8 mouse cellular contexts compared by ENCODE assay signal in the genomic region with DNA sequence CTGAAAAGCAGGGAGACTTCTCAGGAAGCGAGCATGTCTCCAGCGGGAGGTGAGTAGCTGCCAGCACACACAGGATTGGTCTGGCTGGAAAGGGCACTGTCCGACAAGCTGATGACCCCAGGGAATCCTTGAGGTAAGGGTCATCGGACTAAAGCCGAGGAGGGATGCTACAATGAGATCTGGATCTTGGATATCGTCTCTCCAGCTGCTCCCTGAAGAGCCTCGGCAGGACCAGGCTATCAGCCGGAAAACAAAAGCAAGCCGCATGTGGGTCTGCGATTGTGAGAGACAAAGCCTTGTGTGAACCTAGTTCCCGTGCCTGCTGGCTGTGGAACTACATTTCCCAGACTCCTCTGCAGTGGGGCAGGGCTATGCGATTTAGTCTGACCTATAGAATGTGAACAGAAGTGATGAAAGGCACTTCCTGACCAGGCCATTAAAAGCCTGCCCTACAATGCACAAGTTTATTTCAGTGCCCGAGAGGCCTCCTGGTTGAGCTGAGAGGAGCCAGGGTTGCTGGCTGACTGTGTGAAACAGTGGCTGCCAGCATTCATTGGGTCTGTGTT.
DNase-seq lines count a peak whose midpoint lies in the region; ATAC-seq and TF ChIP-seq lines count a peak whose summit lies in the region.

No protein-coding gene starts in this region.

- no peaks in the 10 kb centered on the region for H3K27me3 ChIP-seq in kidney, embryonic 14.5 days (ENCODE audit: control insufficient read depth, insufficient read depth, low read length)
- no peaks in the 10 kb centered on the region for H3K27me3 ChIP-seq in limb, embryonic 14.5 days (ENCODE audit: control insufficient read depth, insufficient read depth, low read length)
- no peaks in the 10 kb centered on the region for H3K27me3 ChIP-seq in midbrain, embryonic 16.5 days (ENCODE audit: control insufficient read depth, insufficient read depth, low read depth, low read length)

- WGBS in kidney, embryonic 14.5 days = 2% methylated on average over 13 of the region's 13 CpGs
- 3% methylated on average over 13 of the region's 13 CpGs for WGBS in limb, embryonic 14.5 days
- under 1% methylated on average over 13 of the region's 13 CpGs for WGBS in midbrain, embryonic 16.5 days

- no peaks in the 10 kb centered on the region for H3K36me3 ChIP-seq in kidney, embryonic 14.5 days (ENCODE audit: control insufficient read depth, insufficient read depth, low read length)
- no peaks in the 10 kb centered on the region for H3K36me3 ChIP-seq in limb, embryonic 14.5 days (ENCODE audit: control insufficient read depth, insufficient read depth, low read length)
- H3K36me3 ChIP-seq in midbrain, embryonic 16.5 days (ENCODE audit: control insufficient read depth, insufficient read depth, low read length) = no peaks in the 10 kb centered on the region

- peaks cover 9% of the 10 kb centered on the region for H3K4me1 ChIP-seq in kidney, embryonic 14.5 days (ENCODE audit: control insufficient read depth, insufficient read depth, low read length)
- peaks cover 10% of the 10 kb centered on the region for H3K4me1 ChIP-seq in limb, embryonic 14.5 days (ENCODE audit: control insufficient read depth, insufficient read depth, low read length)
- H3K4me1 ChIP-seq in midbrain, embryonic 16.5 days (ENCODE audit: control insufficient read depth, insufficient read depth, low read length) = peaks cover 17% of the 10 kb centered on the region

- peak overlapping the region; percentile 40 for H3K4me2 ChIP-seq in kidney, embryonic 14.5 days (replicated peaks; ENCODE audit: low read depth, low read length)
- H3K4me2 ChIP-seq in limb, embryonic 14.5 days (replicated peaks; ENCODE audit: low read depth, low read length, severe bottlenecking) = peak overlapping the region; percentile 64
- peak overlapping the region; percentile 59 for H3K4me2 ChIP-seq in midbrain, embryonic 16.5 days (ENCODE audit: low read length)

- H3K27ac ChIP-seq in kidney, embryonic 14.5 days (ENCODE audit: low read depth, low read length) = peak overlapping the region; percentile 5
- peak overlapping the region; percentile 50 for H3K27ac ChIP-seq in limb, embryonic 14.5 days (replicated peaks; ENCODE audit: low read depth, low read length)
- peak overlapping the region; percentile 88 for H3K27ac ChIP-seq in midbrain, embryonic 16.5 days (ENCODE audit: low read length)

- no peaks in the 10 kb centered on the region for H3K9me3 ChIP-seq in kidney, embryonic 14.5 days (ENCODE audit: control insufficient read depth, low read length)
- no peaks in the 10 kb centered on the region for H3K9me3 ChIP-seq in limb, embryonic 14.5 days (ENCODE audit: control insufficient read depth, low read length)
- no peaks in the 10 kb centered on the region for H3K9me3 ChIP-seq in midbrain, embryonic 16.5 days (replicated peaks; ENCODE audit: control insufficient read depth, low read length, poor library complexity, severe bottlenecking)

- TF ChIP-seq POLR2A in limb, embryonic 14.5 days (IDR thresholded peaks at IDR 0.05; ENCODE audit: borderline replicate concordance, extremely low read depth, insufficient read depth, insufficient read length) = peak; percentile 90; the same call in 1 of the 2 replicates

- peak overlapping the region; percentile 20 for H3K4me3 ChIP-seq in kidney, embryonic 14.5 days (ENCODE audit: low read length)
- H3K4me3 ChIP-seq in limb, embryonic 14.5 days (replicated peaks; ENCODE audit: low read length) = peak overlapping the region; percentile 33
- H3K4me3 ChIP-seq in midbrain, embryonic 16.5 days (ENCODE audit: low read depth, low read length) = peak overlapping the region; percentile 37

- H3K9ac ChIP-seq in kidney, embryonic 14.5 days (ENCODE audit: low read depth, low read length) = peak overlapping the region; percentile 52
- H3K9ac ChIP-seq in limb, embryonic 14.5 days (ENCODE audit: low read depth, low read length, severe bottlenecking) = peak overlapping the region; percentile 62
- H3K9ac ChIP-seq in midbrain, embryonic 16.5 days (ENCODE audit: low read depth, low read length) = peak overlapping the region; percentile 69

- DNase-seq in adrenal gland, postnatal 10 days = peak; percentile 50
- DNase-seq in adrenal gland, postnatal 25 days = no peak
- DNase-seq in cerebellum, postnatal 36 days = peak; percentile 19 to 31
- DNase-seq in limb, embryonic 14.5 days (ENCODE audit: low spot score) = peak; percentile 84
- DNase-seq in spleen, postnatal 4 days (ENCODE audit: low spot score in 2 of 2) = peak; percentile 61 to 70

- ATAC-seq in granulocyte monocyte progenitor cell, adult 5-6 weeks (replicated peaks; ENCODE audit: poor library complexity, severe bottlenecking) = peak; percentile 96
- peak; percentile 94 for ATAC-seq in kidney, embryonic 14.5 days (ENCODE audit: low FRiP score, low TSS enrichment)
- ATAC-seq in limb, embryonic 14.5 days (ENCODE audit: low FRiP score, low read depth) = peak; percentile 91
- peak; percentile 97 for ATAC-seq in midbrain, embryonic 16.5 days

Comparison
In these comparisons a context has a peak if more than half of its experiments do, and no peak if none do; other contexts are left out.
1. H3K27ac ChIP-seq: peak in every context shown above with its lines; median percentile 88 in midbrain, embryonic 16.5 days; 50 in limb, embryonic 14.5 days; 5 in kidney, embryonic 14.5 days.